Mouse (Mus musculus): Measurements from ENCODE around the gene Ncapg2.
A peak's percentile ranks its signal among the peaks of the same experiment; 100 is the strongest.

The Ncapg2 gene

DNA sequence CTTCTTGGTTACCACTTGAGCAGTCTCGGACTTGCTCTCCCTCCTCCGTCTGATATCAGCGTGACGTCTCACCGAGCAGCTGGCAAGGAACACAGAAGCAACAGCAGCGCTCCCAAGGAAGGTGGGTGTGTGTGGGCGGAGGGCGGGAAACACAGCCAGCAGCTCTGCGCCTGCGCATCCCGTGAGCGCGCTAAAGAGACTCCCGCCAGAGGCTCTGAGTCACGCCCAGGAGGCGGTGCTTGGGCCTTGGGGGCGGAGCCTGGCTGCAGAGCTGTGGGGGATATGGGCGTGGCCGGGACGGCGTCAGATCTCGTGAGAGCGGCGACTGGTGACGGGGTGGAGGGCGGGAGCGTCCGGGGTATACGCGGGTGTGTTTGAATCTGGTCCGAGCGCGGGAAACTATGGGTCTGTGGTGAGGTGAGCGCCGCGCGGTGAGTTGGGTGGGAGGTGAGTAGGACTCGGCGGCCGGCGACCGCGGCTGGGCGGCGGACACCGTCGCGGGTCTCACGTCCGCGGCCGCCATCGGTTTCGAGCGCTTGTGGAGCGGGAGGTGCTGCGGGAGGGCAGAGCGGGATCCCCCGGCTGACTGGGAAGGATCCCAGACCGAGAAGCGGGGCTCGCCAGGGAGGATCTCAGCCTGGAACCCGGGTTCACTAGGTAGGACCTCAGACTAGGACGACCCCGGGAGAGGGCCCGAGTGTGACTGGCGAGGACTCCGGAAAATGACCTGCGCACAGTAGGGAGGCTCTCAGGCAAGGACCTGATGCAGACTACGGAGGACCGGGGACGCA, at the start of gene Ncapg2:
Gene Ncapg2 (plus strand): TSS at position 358 of the 791 bp plus-strand sequence.
- DNase-seq (ENCODE audit: low read depth, low spot score): peak; percentile 98

DNA sequence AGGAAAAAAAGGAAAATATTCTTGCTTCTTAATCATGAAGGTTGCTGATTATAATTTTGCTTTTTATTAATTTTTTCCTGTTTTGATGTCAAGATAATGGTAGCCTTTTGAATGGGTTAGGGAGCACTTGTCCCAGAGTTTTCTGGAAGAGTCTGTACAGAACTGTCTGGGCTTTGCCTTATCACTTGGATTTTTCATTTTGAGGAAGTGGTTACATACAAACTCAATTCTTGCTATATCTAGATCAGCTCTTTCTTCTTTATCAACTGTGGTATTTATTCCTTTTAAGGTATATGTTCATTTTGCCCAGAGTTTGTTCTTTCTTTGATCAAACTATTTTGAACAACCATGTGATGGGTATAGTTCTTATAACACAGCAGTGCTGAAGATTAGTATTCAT, 43.1 kb upstream of the Ncapg2 start:
- DNase-seq (ENCODE audit: low read depth, low spot score): no peak

DNA sequence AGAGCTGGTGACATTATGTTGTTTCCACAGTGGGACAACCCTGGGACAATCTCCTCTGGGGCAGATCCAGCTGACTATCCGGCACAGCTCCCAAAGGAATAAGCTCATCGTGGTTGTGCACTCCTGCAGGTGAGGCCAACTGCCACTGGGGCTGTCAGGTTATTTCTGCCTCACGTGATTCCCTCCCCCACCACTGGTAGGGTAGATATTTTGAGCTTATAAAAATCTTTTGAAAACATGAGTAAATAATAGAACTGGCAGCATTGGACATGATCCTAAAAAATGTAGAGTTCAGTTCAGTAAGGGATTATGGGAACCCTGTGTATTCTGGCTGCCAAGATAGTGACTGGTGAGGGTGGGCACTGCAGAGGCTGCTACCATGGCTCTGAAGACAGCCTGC, 38.3 kb upstream of the Ncapg2 start:
- no peak for DNase-seq (ENCODE audit: low read depth, low spot score)

DNA sequence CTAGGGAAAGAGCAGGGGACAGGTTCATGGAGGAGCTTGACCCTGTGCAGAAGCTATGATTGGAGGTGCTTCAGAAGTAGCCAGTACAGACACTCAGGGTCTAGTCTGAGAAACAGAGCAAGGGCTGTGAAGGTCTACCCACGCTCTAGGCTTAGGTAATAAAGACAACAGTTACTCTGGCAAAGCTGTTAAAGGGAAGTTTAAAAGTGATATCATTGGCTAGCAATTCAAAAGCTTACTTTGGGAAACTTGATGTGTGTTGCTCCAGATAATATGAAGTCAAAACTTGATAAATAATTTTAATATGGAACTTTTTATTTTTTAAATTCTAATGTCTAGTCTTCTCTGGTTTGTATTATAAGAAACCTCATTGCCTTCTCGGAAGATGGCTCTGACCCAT, 37.9 kb upstream of the Ncapg2 start:
- no peak for DNase-seq (ENCODE audit: low read depth, low spot score)

DNA sequence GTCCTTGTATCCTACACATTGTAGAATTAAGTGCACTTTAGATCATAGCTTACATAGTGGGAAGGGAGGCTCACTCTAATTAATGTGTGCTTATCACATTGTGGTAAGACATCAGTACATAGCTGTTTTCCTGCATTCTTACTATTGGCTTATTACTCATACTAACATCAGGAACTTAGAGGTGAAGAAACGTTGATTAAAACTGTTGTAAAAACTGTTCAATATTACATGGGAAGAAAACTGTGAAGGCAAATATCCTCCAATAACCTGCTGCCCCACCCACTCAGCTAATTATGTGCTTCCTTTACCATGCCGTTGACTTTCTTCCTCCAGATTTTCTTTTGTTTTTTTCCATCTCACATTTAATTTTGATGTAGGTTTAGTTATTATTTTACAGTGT, 36.3 kb upstream of the Ncapg2 start:
- DNase-seq (ENCODE audit: low read depth, low spot score): no peak

DNA sequence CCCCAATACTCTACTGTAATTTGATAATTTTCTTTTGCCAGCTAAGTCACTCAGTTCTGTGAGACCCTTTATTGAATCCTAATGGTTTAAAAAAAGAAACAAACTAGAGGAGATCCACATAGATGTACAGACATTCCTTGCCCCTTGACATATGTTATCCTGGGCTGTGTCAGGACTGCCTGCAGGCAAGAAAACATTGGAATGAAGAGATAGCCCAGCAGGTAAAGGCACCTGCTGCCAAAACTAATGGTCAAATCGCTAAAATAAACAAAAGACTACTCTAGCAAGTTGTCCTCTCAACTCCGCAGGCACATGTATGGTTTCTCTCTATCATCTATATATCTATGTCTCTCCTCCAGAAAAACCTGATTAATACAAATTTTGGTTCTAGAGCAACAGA, 22.1 kb upstream of the Ncapg2 start:
- DNase-seq (ENCODE audit: low read depth, low spot score): no peak

DNA sequence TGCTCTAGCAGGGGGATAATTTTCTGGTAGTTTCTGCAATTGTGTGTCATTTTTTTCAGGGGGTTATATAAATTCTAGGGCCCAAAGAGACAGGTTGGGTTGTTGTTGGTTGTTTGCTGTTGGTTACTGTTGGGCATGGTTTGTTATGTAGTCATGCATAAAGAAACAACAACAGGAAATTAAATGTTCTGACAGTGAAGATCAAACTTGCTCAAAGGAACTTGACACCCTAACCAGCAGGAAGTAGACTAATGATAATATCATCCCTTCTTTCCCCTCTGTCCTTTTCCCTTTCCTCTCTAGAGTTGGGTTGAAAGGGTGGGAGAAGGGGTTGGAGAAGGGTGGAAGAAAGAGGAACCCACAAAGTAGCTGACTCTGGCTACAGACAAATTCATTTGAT, 21.2 kb upstream of the Ncapg2 start:
- no peak for DNase-seq (ENCODE audit: low read depth, low spot score)

DNA sequence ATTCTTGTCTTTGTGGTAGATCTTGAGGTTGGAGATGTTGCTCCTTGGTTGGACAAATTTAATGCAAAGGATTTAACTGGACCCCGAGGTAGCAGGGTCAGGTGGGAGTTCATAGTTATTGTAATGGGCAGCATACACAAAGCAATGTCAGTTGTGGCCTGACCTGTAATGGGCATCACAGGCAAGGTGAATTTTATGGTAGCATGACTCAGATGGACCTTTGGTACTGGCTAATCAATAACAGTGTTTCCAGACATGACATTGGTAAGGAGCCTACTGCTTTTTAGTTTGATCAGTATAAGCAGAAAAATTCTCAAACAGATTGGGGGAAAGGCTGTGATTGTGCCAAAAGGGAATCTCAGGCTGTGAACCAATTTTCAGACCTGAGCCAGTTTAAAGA, 18.4 kb upstream of the Ncapg2 start:
- no peak for DNase-seq (ENCODE audit: low read depth, low spot score)

DNA sequence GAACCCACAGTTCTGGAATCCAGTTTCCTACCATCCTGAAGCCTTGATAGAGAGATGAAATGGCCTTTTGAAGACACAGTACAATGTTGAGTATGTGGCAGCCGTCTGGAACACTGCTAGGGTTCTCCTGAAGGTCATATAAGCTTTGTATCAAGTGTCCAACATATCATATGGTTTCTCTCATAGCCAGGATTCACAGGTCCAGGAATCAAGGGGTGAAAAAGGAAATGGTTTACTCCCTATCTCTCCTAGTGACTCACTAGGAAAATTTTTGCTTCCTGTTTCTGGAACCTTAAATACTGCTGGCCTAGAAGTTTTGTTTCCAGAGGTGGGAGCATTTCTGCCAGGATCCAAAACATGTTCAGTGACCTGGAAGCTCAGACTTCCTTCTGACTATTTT, 15.3 kb upstream of the Ncapg2 start:
- DNase-seq (ENCODE audit: low read depth, low spot score): no peak

DNA sequence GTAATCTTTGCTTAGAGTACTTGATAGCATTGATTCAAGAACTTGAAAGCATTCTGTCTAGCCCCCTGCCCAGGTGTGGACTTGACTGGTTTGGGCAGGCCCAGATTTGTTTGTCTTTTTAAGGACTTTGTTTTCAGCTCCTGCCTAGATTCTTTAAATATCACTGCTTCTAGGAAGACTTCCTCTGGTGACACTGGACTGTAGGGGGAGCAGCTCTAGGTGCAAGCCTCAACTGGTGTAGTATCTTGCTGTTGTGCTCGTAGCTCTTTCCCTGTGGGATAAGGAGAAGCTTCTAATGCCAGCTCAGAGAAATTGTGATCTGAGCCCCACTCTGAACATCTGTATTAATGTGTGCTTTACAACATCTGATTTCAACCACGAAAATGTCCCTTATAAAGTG, 10.9 kb upstream of the Ncapg2 start:
- no peak for DNase-seq (ENCODE audit: low read depth, low spot score)

DNA sequence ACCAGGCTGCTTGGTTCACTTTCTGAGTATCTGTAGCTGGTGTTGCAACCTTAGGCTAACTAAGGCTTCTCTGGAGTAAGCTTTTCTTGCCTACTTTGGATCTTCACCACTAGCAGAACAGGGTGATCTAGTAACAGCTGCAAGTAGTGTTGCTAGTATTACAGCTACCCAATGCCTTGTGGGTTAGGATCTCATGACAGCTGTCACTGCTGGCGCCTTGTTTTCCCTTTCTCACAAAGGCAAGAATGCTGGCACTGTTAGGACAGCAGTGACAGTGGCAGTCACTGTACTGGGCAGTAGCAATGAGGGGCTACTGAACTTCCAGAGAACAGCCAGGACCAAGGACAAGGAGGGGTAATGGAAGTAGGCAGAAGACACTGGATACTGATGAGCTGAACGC, 9.9 kb upstream of the Ncapg2 start:
- no peak for DNase-seq (ENCODE audit: low read depth, low spot score)

DNA sequence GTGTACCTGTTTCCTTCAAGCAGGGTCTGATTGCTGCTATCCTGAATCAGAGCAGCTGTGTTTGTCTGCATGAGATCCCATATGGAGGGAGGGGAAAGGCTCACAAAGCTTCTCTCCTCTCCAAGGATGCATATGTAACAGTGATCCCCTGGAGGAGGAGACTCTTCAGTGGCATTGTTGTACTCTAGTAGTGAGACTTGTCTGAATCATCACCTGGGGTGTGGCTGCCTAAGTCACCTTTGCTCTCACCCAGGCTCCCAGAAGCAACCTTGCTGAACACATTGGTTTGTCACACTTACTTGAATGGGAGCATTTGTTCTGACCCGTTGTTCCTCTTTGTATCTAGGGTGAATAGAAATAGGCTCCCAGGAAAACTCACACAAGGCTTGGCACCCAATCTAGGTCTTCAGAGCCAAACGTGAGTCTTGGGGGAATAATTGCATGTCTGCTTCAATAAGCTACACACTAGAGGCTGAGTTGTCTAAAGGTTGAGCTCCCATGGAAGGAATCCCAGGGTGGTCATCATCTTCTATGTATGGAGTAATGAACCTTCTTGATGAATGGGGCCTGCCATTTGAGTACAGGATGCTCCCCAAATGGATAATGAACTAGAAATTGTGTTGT, 9.0 kb upstream of the Ncapg2 start:
- DNase-seq (ENCODE audit: low read depth, low spot score): no peak

DNA sequence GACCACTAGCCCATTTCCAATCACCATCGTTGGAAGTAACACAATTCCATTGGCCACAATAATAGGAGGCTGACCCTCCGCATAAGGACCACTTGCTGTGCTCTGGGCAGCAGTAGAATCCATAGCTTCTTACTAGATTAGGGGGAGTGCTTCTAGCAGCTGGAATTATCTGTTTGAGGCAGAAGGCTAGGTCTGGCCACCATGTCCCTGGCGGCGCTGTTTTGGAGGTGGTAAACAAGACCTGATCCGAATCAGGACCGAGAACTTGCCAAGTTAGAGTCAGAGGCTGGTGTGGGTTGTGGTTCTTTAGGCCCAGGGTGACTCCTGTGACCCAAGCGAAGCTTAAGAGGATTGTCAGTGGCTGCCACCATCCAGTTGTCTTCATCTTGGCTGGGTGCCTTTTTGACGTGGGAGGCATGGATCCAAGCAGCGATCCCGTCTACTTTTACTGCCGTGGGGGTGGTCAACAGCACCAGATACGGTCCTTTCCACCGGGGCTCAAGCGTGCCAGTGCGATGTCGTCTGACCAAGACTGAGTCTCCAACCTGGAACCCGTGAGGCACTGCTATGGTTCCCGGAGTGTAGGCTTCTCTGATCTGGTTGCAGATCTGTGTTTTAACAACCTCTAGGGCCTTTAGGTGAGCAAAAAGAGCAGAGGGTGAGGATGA, 1.1 kb upstream of the Ncapg2 start:
- DNase-seq (ENCODE audit: low read depth, low spot score): no peak

DNA sequence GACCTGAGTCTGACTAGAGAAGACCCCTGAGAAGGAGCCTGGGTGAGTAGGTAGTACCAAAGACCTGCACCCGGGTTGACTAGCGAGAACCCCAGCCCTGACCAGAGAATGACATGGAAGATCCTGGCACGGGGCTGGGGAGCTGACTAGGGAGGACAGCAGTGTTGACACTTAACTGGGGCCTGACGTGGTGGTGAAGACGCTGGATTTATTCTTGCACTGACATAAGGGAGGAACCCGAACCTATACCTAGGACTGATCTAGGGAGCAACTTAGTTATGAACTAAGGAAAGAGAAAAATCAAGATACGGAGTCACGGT, 594 bp downstream of the Ncapg2 start:
- no peak for DNase-seq (ENCODE audit: low read depth, low spot score)

DNA sequence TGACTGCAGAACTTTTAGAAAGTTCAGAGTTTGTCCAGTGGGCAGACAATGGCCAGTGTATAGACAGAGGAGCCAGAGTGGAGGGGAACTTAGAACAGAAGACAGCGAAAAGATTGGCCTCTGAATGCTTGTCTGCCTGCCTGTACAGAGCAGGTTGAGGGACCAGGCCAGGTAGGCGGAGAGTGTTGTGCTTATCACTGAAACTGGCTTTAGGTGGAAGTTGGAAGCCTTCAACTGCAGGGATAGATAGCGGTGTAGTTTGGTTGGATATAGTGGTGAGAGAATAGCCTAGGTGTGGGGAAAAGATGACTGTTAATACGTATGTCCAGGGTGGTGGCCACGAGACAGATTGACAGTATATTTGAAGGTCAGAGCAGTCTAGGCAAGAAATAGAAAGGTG, 2.7 kb downstream of the Ncapg2 start:
- DNase-seq (ENCODE audit: low read depth, low spot score): no peak

DNA sequence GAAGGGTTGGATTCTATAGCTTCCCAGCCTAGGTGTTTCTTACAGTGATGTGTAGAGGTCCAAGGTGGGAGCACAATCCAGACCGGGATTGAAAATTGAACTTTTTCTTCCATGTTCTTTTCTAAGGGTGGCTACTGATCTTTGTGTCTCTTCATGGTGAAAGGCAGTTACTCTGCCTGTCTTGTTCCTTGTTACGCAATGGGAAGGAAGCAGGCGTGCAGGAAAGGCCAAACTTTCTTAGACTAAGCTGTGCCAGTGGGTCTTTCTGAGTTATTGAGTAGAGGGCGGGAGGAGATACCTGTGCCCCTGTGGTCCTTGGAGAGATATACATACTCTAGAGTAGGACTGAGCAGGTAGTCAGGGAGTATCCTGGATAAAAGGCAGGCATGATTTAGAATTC, 9.7 kb downstream of the Ncapg2 start:
- DNase-seq (ENCODE audit: low read depth, low spot score): no peak

DNA sequence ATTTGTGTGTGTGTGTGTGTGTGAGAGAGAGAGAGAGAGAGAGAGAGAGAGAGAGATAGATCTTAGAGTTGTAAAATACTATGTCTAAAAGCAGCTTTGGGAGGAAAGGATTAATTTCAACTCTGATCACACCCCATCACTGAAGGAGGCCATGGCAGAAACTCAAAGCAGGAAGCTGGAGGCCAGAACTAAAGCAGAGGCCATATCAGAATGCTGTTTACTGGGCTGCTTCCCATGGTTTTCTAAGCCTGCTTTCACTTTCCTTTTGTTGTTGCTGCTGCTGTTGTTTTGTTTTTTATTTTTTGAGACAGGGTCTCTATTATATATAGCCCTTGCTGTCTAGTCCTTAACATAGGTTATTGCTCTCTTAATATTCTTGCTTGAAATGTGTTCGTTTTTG, 11.3 kb downstream of the Ncapg2 start:
- DNase-seq (ENCODE audit: low read depth, low spot score): no peak

DNA sequence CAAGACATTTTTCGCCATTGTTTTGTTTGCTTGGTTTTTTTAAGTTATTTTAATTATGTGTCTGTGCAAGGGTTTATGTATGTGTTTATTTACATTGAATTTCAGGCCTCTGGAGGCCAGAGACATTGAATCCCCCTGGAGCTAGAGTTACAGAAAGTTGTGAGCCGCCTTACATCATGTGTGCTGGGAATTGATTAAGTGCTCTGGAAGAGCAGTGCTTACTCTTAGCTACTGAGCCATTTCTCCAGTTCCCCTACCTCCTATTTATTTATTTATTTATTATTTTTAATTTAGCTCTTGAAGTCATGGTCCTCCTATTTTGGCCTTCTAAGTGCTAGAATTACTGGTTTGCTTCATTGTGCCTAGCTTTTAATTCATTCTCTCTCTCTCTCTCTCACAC, 16.5 kb downstream of the Ncapg2 start:
- no peak for DNase-seq (ENCODE audit: low read depth, low spot score)

DNA sequence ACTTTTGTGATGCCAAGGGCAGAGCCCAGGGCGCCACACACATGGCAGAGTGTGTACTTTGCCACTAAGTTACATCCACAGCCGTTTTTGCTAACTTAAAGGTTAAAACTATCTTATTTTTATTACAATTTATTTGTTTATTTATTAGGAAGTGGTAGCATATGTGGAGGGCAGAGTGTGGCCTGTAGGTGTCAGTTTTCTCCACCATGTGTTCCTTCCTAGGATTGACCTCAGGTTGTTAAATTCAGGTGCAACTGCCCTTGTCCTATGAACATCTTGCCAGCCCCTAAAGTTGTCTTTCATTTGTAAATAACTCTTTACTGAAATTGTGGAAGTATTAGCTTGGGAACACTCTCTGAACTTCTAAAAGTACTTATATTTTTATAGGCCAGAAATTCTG, 20.2 kb downstream of the Ncapg2 start:
- DNase-seq (ENCODE audit: low read depth, low spot score): no peak

DNA sequence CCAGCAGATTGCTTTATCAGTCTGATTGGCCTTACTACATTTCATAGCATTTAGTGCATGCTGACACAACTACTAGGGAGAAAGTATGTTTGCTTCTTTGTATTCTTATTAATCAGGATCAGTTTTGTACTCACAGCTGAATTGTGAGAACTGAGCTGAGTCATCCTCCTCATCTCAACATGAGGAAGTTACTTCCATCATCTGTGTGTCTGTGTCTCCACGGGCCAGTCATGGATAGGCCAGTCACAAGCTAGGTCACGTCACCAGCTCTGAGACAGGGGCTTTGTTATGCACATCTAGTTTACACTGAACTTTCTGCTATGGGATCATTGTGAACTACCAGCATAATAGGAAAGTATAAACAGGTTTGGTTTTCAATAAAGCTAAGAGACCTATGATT, 28.5 kb downstream of the Ncapg2 start:
- no peak for DNase-seq (ENCODE audit: low read depth, low spot score)

DNA sequence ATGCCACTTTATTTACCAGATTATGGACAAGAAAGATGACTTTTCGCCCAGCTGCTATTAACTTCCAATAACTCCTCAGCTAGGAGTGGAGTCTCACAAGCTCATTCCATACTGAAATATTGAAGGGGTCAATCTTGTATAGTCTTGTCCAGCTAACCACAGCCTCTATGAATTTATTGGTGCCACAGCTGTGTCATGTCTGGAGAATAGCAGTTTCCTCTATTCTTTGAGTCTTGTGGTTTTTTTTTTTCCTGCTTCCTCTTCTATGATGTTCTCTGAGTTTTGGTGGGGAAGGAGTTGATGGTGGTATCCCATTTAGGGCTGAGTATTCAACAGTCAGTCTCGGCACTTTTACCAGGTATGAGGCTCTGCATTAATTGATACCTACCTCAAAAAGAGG, 30.0 kb downstream of the Ncapg2 start:
- DNase-seq (ENCODE audit: low read depth, low spot score): no peak

DNA sequence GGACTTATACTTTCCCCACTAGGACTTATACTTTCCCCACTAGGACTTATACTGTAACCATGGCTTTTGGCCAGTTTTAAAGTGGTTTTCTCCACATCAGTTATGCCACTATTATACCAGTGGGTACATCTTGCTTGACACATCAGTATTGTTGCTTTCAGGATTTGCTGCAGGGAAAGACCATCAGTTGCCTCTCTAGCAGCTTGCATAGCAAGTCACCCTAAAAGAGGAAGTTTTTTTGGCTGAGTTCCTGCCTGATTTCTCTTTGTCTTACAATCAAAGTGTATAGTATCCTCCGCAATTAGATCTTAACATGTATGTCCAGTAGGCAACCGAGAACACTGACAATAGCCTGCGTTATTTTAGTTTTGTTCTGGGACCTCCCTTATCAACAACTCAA, 30.9 kb downstream of the Ncapg2 start:
- DNase-seq (ENCODE audit: low read depth, low spot score): no peak

DNA sequence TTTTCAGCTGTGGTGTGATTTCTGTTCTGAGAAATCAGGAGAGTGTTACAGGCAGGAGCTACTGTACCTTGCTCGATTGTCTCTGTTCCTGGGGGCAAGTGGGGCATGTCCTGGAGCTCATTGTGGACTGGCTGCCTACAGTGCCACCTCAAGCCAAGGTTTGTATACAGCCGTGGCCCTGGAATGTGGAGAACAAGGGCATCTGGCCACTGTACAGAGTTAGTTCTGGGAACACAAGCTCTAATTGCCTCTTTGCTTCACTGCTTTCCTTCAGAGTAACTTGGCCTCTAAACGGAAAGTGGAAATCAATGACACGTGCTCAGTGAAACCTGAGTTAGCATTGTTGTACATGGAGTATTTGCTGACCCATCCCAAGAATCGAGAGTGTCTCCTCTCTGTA, 33.4 kb downstream of the Ncapg2 start:
- DNase-seq (ENCODE audit: low read depth, low spot score): no peak
